Mouse (Mus musculus) monocyte, adult 2 months (primary cell): ENCODE results near the gene Gm10961.
"Not testable (repeated sequence)": the region's sequence is repeated elsewhere in the genome, so short reads cannot be mapped to it uniquely, and the experiment has no call there.

ENCODE experiments used
- DNase-seq, 2 experiments: peaks; one replicate each; pipeline ENCODE4 v3.0.0; 2022; ENCODE audit warnings: low spot score in 2 of 2, low read depth in 1 of 2

The Gm10961 gene

DNA sequence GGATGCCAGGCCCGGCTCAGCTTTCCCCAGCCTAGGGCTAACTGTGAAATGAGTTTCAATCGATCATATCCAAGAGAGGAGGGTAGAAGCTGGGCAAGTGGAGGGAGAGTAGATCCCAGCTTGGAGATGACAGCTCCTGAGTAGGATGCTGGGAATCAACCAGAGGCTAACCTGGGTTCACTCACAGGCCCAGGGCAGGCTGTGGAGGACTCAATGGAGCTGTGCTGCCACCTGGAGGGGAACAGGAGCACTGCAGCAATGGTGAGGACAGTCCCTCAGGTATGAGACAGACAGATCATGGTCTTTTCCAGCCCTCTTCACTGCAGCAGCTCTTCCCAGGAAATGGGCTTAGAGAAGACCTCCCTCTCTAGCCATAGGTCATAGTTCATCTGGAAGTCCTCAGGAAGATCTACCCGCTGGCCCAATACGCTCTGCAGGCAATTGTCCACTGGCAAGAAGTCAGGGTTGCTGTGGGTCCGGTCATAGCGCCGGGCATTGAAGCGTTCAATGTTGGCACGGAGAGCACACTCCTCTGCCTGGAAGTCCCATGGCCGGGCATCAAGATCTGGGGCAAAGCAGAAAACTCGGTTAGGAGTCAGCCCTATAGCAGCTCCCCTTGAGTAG lies 18.1 kb upstream of the Gm10961 start:
- DNase-seq: peak; percentile 18 to 31

- no peak for DNase-seq
These were observed 13.3 kb upstream of the Gm10961 start for GRCm38 (mm10) chr3:107617800-107618199.

- DNase-seq: no peak
These were observed 11.2 kb upstream of the Gm10961 start for GRCm38 (mm10) chr3:107619911-107620310.

DNA sequence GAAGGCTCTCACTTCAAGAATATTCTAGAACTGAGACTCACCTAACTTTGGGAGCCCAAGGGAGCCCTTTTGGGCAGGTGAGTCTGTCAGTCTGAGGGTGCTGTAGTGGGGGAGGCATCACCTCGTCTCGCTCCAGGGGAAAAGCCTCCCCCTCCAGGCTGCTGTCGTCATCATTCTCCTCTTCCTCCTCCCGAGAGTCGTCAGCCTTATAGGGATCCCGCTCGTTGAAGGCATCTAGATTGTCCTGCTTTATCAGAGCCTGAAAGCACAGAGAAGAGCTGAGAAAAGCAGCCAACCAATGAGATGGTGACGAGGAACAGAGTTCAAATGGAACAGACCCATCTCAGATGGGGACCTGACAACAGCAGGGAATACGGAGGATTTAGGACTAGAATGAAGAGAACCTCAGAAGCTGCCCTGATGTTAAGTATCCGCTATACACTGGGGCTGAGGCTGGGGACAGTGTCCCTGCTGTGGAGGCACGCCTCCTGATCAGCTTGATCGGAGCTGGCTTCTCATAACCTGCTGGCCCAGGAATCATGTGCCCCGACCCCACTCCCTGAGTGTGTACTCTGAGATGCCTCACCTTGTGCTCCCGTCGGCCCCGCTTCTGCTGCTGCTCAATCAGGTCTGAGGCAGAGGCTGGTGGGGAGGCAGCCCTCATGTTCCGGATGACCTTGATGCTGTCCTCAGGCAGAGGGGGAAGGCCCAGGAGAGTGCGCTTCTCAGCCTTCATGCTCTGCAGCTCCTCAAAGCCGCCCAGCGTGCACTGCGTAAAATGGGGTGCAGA lies 9.6 kb upstream of the Gm10961 start:
- no peak for DNase-seq

- DNase-seq: no peak
These were observed 8.6 kb upstream of the Gm10961 start for GRCm38 (mm10) chr3:107622537-107622936.

GRCm38 (mm10) chr3:107624424-107624823 lies 6.7 kb upstream of the Gm10961 start:
- no peak for DNase-seq

GRCm38 (mm10) chr3:107625536-107625935 lies 5.6 kb upstream of the Gm10961 start:
- DNase-seq: no peak

- DNase-seq: no peak
These were observed 4.4 kb upstream of the Gm10961 start for GRCm38 (mm10) chr3:107626751-107627150.

DNA sequence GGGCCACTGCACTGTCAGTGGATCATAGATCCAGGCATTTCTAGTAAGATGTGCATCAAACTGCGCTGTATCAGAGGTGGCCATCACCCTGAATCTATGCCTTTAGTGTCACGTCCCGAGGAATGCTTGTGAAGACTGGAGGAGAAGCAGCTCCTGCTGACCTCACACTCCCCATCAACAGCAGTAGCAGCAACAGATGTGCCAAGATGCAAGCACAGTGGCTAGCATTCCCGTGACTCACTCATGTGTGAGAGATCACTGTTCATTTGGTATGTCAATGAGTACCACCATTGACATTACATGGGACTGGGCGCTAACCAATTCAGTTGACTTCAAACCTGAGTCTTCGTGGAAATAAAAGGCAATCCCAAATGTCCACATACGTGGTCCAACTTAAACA lies 3.5 kb upstream of the Gm10961 start:
- DNase-seq: no peak

- no peak for DNase-seq
These were observed 2.6 kb upstream of the Gm10961 start for GRCm38 (mm10) chr3:107628551-107628950.

GRCm38 (mm10) chr3:107629411-107629810 lies 1.7 kb upstream of the Gm10961 start:
- DNase-seq: no peak

DNA sequence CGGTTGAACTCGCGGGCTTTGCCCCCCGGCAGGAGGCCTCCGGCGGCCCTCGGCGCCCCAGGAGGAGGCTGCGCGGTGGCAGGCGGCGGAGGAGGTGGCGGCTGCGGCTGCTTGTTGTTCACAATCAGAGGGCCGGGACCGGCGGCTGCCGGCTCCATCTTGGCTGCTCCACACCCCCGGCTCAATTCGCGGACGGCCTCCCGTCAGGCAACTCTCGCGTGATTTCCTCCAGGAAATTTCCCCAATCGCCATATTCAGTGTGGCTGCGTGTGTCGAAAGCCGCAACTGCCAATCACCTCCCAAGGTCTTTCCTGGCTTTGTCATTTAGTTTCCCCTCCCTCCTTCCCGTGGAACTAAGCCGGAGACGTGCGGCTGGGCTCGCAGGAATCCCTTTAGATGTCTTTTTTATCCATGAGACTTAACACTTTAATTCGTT lies 419 bp downstream of the Gm10961 start, which contains the start of gene Strip1:
TSS of gene Strip1 (minus strand) at position 172 of the 436 bp plus-strand sequence.
- peak; percentile 76 to 85 for DNase-seq

GRCm38 (mm10) chr3:107632786-107633185 lies 1.7 kb downstream of the Gm10961 start:
- no peak for DNase-seq

DNA sequence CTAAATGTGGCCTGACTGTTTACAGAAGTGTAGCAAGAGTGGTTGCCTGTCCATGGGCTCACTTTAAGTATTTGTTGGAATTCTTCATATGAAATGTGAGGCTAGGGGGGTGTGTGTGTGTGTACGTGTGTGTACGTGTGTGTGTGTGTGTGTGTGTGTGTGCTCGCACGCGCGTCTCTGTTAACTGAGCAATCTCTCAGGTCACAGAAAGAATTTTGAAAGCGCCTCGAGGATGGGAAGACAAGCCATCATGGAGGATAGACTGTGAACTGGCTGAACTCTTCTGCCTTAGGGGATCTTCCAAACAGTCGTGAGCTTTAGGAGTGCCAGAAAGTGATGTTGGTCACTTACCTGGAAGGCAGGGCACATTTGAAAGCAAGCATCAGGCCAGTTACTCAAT lies 2.8 kb downstream of the Gm10961 start:
- no peak for DNase-seq

DNA sequence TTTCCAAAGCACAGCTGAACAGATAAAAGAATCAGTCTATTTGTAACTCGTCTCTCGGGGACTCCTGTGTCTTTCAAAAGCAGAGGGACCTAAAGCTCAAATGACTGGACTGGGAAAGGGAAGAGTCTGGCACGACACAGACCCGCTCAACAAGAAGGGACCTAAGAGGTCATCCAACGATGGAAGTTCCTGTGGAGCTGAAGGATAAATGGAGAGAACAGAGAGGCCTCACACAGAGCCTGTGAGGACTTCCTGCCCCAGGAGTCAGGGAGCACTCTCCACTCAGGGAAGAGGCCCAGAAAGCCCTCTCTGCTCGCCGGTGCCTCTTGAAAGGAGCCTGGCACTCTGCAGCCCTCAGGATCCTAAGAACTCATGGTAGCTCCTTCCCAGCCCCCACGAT lies 4.7 kb downstream of the Gm10961 start:
- DNase-seq: no peak

- no peak for DNase-seq
These were observed 5.1 kb downstream of the Gm10961 start for GRCm38 (mm10) chr3:107636236-107636635.

DNA sequence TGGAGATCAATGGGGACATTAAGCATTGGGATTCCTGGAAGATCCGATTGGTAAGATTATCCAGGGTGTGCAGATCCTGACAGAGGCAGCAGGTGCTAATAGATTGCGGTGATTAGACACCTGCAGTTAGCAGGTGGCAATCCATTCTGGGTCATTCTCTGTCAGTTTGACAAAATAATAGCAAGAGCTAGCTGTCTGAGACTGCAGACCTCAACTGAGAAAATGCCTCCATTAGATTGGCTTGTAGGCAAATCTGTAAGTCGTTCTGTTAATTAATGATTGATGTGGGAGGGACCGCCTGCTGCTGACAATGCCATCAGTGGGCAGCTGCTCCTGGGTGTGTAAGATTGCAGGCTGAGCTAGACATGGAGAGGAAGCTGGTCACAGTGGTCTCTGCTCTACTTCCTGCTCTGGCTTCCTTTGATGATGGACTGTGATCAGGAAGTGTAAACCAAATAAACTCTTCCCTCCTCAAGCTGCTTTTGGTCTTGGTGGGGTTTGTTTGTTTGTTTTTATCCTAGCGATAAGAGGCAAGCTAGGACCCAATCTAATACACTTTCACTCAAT lies 6.6 kb downstream of the Gm10961 start:
- no peak for DNase-seq

DNA sequence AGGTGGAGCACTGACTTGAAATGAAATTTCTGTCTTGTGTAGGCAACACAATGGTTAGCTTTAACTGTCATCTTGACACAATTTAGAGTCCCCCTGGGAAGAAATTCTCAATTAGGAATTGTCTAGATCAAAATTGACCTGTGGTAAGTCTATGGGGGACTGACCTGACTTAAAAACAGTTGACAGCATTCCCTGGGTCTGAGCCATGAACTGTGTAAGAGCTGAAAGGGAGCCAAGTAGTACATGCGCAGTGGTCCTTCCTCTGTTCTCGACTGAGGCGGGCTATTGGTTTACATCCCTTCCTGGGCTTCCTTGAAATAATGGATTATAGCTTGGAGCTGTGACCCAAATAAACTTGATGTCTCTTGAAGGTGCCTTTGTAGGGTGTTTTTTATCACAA lies 15.8 kb downstream of the Gm10961 start:
- no peak for DNase-seq

DNA sequence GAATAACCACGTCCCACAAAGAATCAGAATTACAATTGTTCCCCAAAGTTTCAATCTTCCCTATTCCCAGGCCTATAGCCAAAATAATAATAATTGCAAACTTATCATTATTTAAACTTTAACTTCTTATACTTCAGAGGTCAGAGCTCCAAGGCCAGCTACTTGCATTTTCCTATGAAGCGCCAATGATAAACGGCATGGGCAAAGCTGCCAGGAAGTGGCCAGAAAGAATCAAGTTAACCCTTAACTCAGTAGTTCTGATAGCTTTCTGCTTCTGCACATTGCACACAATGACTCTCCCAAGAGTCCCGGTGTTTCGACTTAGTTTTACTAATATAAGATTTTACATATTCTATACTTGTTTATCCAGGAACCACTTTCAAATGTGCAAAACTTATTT lies 19.2 kb downstream of the Gm10961 start:
- DNase-seq: not testable (repeated sequence)

- no peak for DNase-seq
These were observed 21.8 kb downstream of the Gm10961 start for GRCm38 (mm10) chr3:107652968-107653367.

GRCm38 (mm10) chr3:107654861-107655260 lies 23.7 kb downstream of the Gm10961 start:
- no peak for DNase-seq

DNA sequence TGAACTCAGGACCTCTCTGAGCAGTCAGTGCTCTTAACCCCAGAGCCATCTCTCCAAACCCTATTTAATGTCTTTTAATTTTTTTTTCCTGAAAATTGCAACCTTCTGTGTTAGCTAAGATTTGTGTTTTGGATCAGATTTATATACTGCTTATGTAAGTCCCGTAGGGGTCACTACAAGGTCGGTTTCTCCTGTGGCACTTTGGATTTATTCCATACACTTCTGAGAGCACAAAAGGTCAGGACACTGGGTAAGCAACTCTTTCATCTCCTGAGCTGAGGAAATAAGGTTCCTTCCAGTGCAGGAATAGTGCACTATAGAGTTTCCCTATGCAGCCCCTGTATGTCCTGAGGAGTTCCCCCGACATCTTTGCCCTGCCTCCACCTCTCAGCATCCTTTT lies 24.4 kb downstream of the Gm10961 start:
- DNase-seq: no peak
